Mouse (Mus musculus): ENCODE results near the gene Ost4. TPM values are rescaled to one million over a fixed set of nuclear protein-coding genes. Genes with fewer than 3 reads are reported as not detected.

Ost4 gene
- total and polyA plus RNA-seq, 3 experiments: 160 to 191 (median 161) TPM

DNA sequence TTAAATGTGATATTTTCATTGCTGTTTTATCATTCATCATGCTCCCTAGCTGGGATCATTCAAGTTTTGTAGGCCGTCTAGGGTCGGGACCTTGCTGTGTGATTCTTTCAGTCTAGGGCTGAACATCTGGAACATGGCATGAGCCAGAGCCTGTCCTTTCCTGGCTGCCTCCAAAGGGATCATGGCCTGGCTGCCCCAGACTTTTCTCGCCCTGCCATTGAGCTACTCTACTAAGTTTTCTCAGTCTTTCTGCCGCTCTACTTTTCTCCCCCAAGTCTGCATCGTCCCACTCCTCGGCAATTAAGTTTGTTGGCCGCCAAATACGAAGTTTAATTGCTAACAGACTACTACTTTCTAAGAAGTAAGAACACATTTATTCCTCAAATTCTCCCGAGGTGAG lies 38.6 kb downstream of the Ost4 start:
- Histone ChIP-seq H3K4me3 (peak overlapping the region; percentile 73), H3K79me2 (replicated peaks; ENCODE audit: control insufficient read depth, insufficient read depth, low read length) (no peaks in the 10 kb centered on the region), H3K27me3 (ENCODE audit: control insufficient read depth, insufficient read depth, low read length) (no peaks in the 10 kb centered on the region), H3K27ac (peak overlapping the region; percentile 91), H3K4me1 (ENCODE audit: control insufficient read depth, insufficient read depth, low read length) (peaks cover 3% of the 10 kb centered on the region), H3K36me3 (ENCODE audit: control insufficient read depth, insufficient read depth, low read length) (peaks cover 4% of the 10 kb centered on the region; the same call in 1 of the 2 replicates), H3K9ac (ENCODE audit: low read depth, low read length) (peak overlapping the region; percentile 46)
- DNase-seq: no peak
- 14% methylated on average over 9 of the region's 9 CpGs for WGBS
- intact Hi-C loops (cut with DNase I): loop anchor here (1.0 to 5.0 kb wide), 4 partner anchors 19 to 62 kb away; partner anchors contain the start of genes Agbl5 and Ost4
- TF ChIP-seq CTCF (IDR thresholded peaks at IDR 0.05): no peak
- TF ChIP-seq EP300 (IDR thresholded peaks at IDR 0.05; ENCODE audit: insufficient read depth, low read depth, low read length): no peak
- no peak for TF ChIP-seq POLR2A (IDR thresholded peaks at IDR 0.05; ENCODE audit: insufficient read depth, low read depth, low read length)

DNA sequence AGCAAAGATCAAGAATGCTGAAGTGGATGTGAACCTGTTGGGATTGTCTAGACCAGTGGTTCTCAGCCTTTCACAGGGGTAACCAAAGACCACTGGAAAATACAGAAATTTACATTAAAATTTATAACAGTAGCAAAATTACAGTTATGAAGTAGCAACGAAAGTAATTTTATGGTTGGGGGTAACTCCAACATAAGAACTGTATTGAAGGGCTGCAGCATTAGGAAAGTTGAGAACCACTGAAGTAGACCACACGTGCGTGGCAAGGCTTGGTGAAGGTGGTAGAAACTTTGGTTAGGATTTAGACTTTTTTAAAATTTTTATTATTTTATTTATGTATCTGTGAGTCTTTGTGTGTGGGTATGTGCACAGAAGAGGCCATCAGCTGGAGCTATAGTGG lies 39.9 kb downstream of the Ost4 start, which contains the start of gene Tmem214:
Gene Tmem214, plus strand, starts transcription at position 301 of the 400 bp plus-strand sequence.
- intact Hi-C loops (cut with DNase I): loop anchor here (2.0 to 5.0 kb wide), 4 partner anchors 39 to 60 kb away; partner anchors contain the start of gene Ost4
- Histone ChIP-seq H3K9ac (ENCODE audit: low read depth, low read length) (no peak within 1 kb of the TSS), H3K27me3 (ENCODE audit: control insufficient read depth, insufficient read depth, low read length) (no peaks in the 10 kb centered on the region), H3K36me3 (ENCODE audit: control insufficient read depth, insufficient read depth, low read length) (peaks cover 4% of the 10 kb centered on the region; the same call in 1 of the 2 replicates), H3K4me1 (ENCODE audit: control insufficient read depth, insufficient read depth, low read length) (peaks cover 3% of the 10 kb centered on the region), H3K27ac (peak within 1 kb of the TSS; percentile 91), H3K4me3 (no peak within 1 kb of the TSS), H3K79me2 (replicated peaks; ENCODE audit: control insufficient read depth, insufficient read depth, low read length) (no peaks in the 10 kb centered on the region)
- 96% methylated on average over 3 of the region's 3 CpGs for WGBS
- DNase-seq: no peak
- TF ChIP-seq POLR2A (IDR thresholded peaks at IDR 0.05; ENCODE audit: insufficient read depth, low read depth, low read length) (no peak), EP300 (IDR thresholded peaks at IDR 0.05; ENCODE audit: insufficient read depth, low read depth, low read length) (no peak), CTCF (IDR thresholded peaks at IDR 0.05) (no peak)

GRCm38 (mm10) chr5:30866871-30867270 lies 40.7 kb downstream of the Ost4 start:
- no peaks in the 10 kb centered on the region for H3K79me2 ChIP-seq (replicated peaks; ENCODE audit: control insufficient read depth, insufficient read depth, low read length)
- H3K27me3 ChIP-seq (ENCODE audit: control insufficient read depth, insufficient read depth, low read length): no peaks in the 10 kb centered on the region
- H3K4me1 ChIP-seq (ENCODE audit: control insufficient read depth, insufficient read depth, low read length): peaks cover 3% of the 10 kb centered on the region
- TF ChIP-seq POLR2A (IDR thresholded peaks at IDR 0.05; ENCODE audit: insufficient read depth, low read depth, low read length) (no peak), CTCF (IDR thresholded peaks at IDR 0.05) (no peak), EP300 (IDR thresholded peaks at IDR 0.05; ENCODE audit: insufficient read depth, low read depth, low read length) (no peak)
- intact Hi-C loops (cut with DNase I): loop anchor here (2.0 to 5.0 kb wide), 2 partner anchors 50 to 60 kb away; no protein-coding TSS in a partner anchor
- DNase-seq: no peak
- 82% methylated on average over 3 of the region's 3 CpGs for WGBS
- H3K4me3 ChIP-seq: no peak overlapping the region
- H3K27ac ChIP-seq: no peak overlapping the region
- H3K9ac ChIP-seq (ENCODE audit: low read depth, low read length): no peak overlapping the region
- peaks cover 4% of the 10 kb centered on the region; the same call in 1 of the 2 replicates for H3K36me3 ChIP-seq (ENCODE audit: control insufficient read depth, insufficient read depth, low read length)

GRCm38 (mm10) chr5:30864322-30864721 lies 43.3 kb downstream of the Ost4 start:
- 51% methylated on average over 15 of the region's 15 CpGs for WGBS
- TF ChIP-seq CTCF (IDR thresholded peaks at IDR 0.05) (no peak), POLR2A (IDR thresholded peaks at IDR 0.05; ENCODE audit: insufficient read depth, low read depth, low read length) (no peak), EP300 (IDR thresholded peaks at IDR 0.05; ENCODE audit: insufficient read depth, low read depth, low read length) (no peak)
- Histone ChIP-seq H3K79me2 (replicated peaks; ENCODE audit: control insufficient read depth, insufficient read depth, low read length) (no peaks in the 10 kb centered on the region), H3K4me1 (ENCODE audit: control insufficient read depth, insufficient read depth, low read length) (peaks cover 3% of the 10 kb centered on the region), H3K36me3 (ENCODE audit: control insufficient read depth, insufficient read depth, low read length) (no peaks in the 10 kb centered on the region), H3K27me3 (ENCODE audit: control insufficient read depth, insufficient read depth, low read length) (no peaks in the 10 kb centered on the region), H3K4me3 (no peak overlapping the region), H3K27ac (no peak overlapping the region), H3K9ac (ENCODE audit: low read depth, low read length) (no peak overlapping the region)
- intact Hi-C loops (cut with DNase I): no loop called here
- DNase-seq: peak in 1 of 2 experiments; percentile 18

DNA sequence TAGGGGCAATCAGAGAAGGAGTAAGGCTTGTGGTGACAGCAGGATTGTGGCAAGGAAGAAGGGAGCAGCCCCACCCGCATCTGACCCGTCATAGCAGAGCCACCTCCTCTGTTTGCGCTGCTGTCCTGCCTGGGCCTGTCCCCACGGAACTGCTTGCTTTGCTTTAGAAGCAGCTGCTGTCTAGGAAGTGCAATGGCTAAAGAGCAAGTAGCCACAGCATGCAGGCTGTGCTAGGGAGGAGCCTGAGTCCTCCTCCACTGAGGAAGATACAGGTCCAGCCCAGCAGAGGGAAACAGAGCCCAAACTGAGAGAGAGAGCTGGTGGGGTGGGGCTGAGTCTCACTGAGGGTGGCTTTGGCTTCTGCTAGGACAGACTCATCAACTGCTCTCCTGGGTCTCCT lies 43.7 kb downstream of the Ost4 start:
- TF ChIP-seq CTCF (IDR thresholded peaks at IDR 0.05) (peak; percentile 24), EP300 (IDR thresholded peaks at IDR 0.05; ENCODE audit: insufficient read depth, low read depth, low read length) (no peak), POLR2A (IDR thresholded peaks at IDR 0.05; ENCODE audit: insufficient read depth, low read depth, low read length) (no peak)

DNA sequence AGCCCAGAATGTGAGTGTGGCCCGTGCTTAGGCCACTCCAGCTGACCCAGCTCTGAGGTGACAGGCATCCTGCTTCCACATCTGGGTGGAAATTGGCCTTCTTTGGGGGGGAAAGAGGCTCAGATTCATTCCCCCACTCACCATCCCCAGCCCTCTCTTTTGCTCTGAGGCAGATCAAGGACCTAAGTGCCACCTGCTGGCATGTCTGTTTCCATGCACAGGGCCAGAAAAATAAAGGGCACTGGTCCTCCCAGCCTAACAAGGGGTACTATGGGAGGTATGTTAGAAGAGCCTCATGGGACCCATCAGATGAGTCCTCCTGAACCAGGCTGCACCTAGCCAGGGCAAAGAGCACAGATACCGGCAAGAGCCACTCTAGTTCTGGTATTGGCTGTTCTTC lies 51.5 kb downstream of the Ost4 start:
- WGBS: 82% methylated on average over 2 of the region's 2 CpGs
- Histone ChIP-seq H3K27me3 (ENCODE audit: control insufficient read depth, insufficient read depth, low read length) (no peaks in the 10 kb centered on the region), H3K36me3 (ENCODE audit: control insufficient read depth, insufficient read depth, low read length) (no peaks in the 10 kb centered on the region), H3K79me2 (replicated peaks; ENCODE audit: control insufficient read depth, insufficient read depth, low read length) (no peaks in the 10 kb centered on the region), H3K9ac (ENCODE audit: low read depth, low read length) (no peak overlapping the region), H3K4me3 (no peak overlapping the region), H3K4me1 (ENCODE audit: control insufficient read depth, insufficient read depth, low read length) (peaks cover 2% of the 10 kb centered on the region), H3K27ac (no peak overlapping the region)
- TF ChIP-seq CTCF (IDR thresholded peaks at IDR 0.05) (no peak), POLR2A (IDR thresholded peaks at IDR 0.05; ENCODE audit: insufficient read depth, low read depth, low read length) (no peak), EP300 (IDR thresholded peaks at IDR 0.05; ENCODE audit: insufficient read depth, low read depth, low read length) (no peak)
- intact Hi-C loops (cut with DNase I): no loop called here
- no peak for DNase-seq

More for the DNA sequence above, 43.7 kb downstream of the Ost4 start:
- Histone ChIP-seq H3K79me2 (replicated peaks; ENCODE audit: control insufficient read depth, insufficient read depth, low read length) (no peaks in the 10 kb centered on the region), H3K27me3 (ENCODE audit: control insufficient read depth, insufficient read depth, low read length) (no peaks in the 10 kb centered on the region), H3K27ac (no peak overlapping the region), H3K4me1 (ENCODE audit: control insufficient read depth, insufficient read depth, low read length) (peaks cover under 1% of the 10 kb centered on the region), H3K36me3 (ENCODE audit: control insufficient read depth, insufficient read depth, low read length) (no peaks in the 10 kb centered on the region), H3K4me3 (no peak overlapping the region), H3K9ac (ENCODE audit: low read depth, low read length) (no peak overlapping the region)
- peak in 1 of 2 experiments; percentile 46 for DNase-seq
- 52% methylated on average over 4 of the region's 4 CpGs for WGBS
- intact Hi-C loops (cut with DNase I): no loop called here

Other genes starting within 250 kb of the Ost4 start
- 10 to 100 TPM; 43.9 to 51.0 TPM for gene Cenpa, start 241.0 kb downstream of the Ost4 start, total RNA-seq (2021)
- gene Cenpa, start 241.0 kb downstream of the Ost4 start, polyA plus RNA-seq (2012; rRNA removed): 51.3 and 69.7 TPM in 2 replicates
- gene Dpysl5, start 196.2 kb downstream of the Ost4 start, total RNA-seq (2021): 1 to 10 TPM in 1 of 2 experiments, under 1 TPM in 1; 0.61 to 1.3 TPM
- gene Dpysl5, start 196.2 kb downstream of the Ost4 start, polyA plus RNA-seq (2012; rRNA removed): 0.82 and 1.1 TPM in 2 replicates
- gene Mapre3, start 93.1 kb downstream of the Ost4 start, total RNA-seq (2021): 10 to 100 TPM; 36.5 to 38.2 TPM
- gene Mapre3, start 93.1 kb downstream of the Ost4 start, polyA plus RNA-seq (2012; rRNA removed): 49.1 and 52.8 TPM in 2 replicates
- gene Tmem214, start 39.8 kb downstream of the Ost4 start, total RNA-seq (2021): 10 to 100 TPM; 34.7 to 37.5 TPM
- gene Tmem214, start 39.8 kb downstream of the Ost4 start, polyA plus RNA-seq (2012; rRNA removed): 55.3 and 55.7 TPM in 2 replicates
- 1 to 10 TPM; 4.3 to 4.8 TPM for gene Agbl5, start 19.1 kb downstream of the Ost4 start, total RNA-seq (2021)
- gene Agbl5, start 19.1 kb downstream of the Ost4 start, polyA plus RNA-seq (2012; rRNA removed): 7.8 and 8.7 TPM in 2 replicates
- 10 to 100 TPM; 21.2 to 21.3 TPM for gene Emilin1, start 5.6 kb upstream of the Ost4 start, total RNA-seq (2021)
- gene Emilin1, start 5.6 kb upstream of the Ost4 start, polyA plus RNA-seq (2012; rRNA removed): 30.6 and 31.3 TPM in 2 replicates
- 10 to 100 TPM; 22.6 to 29.6 TPM for gene Khk, start 13.6 kb upstream of the Ost4 start, total RNA-seq (2021)
- 31.8 and 40.9 TPM in 2 replicates for gene Khk, start 13.6 kb upstream of the Ost4 start, polyA plus RNA-seq (2012; rRNA removed)
- gene Cgref1, start 37.8 kb upstream of the Ost4 start, total RNA-seq (2021): under 1 TPM; 0.30 to 0.73 TPM
- gene Cgref1, start 37.8 kb upstream of the Ost4 start, polyA plus RNA-seq (2012; rRNA removed): 1.2 and 2.0 TPM in 2 replicates
- 10 to 100 TPM; 80.3 to 84.6 TPM for gene Preb, start 52.6 kb upstream of the Ost4 start, total RNA-seq (2021)
- gene Preb, start 52.6 kb upstream of the Ost4 start, polyA plus RNA-seq (2012; rRNA removed): 166 and 189 TPM in 2 replicates
- 1 to 10 TPM; 1.6 TPM for gene Tcf23, start 60.9 kb upstream of the Ost4 start, total RNA-seq (2021)
- 0.44 and 0.57 TPM in 2 replicates for gene Tcf23, start 60.9 kb upstream of the Ost4 start, polyA plus RNA-seq (2012; rRNA removed)
- gene Atraid, start 140.5 kb upstream of the Ost4 start, total RNA-seq (2021): 10 to 100 TPM; 44.2 to 45.6 TPM
- 100 and 115 TPM in 2 replicates for gene Atraid, start 140.5 kb upstream of the Ost4 start, polyA plus RNA-seq (2012; rRNA removed)
- gene Slc5a6, start 141.1 kb upstream of the Ost4 start, total RNA-seq (2021): 10 to 100 TPM; 11.8 to 13.2 TPM
- 25.5 and 29.1 TPM in 2 replicates for gene Slc5a6, start 141.1 kb upstream of the Ost4 start, polyA plus RNA-seq (2012; rRNA removed)
- gene Cad, start 147.0 kb upstream of the Ost4 start, total RNA-seq (2021): 10 to 100 TPM; 11.0 to 14.0 TPM
- 18.5 TPM in 2 replicates for gene Cad, start 147.0 kb upstream of the Ost4 start, polyA plus RNA-seq (2012; rRNA removed)
- not detected for gene Dnajc5g, start 198.5 kb upstream of the Ost4 start, total RNA-seq (2021)
- gene Dnajc5g, start 198.5 kb upstream of the Ost4 start, polyA plus RNA-seq (2012; rRNA removed): not detected in 2 replicates
- under 1 TPM in 1 of 2 experiments, not detected in 1; 0.29 TPM for gene Slc30a3, start 200.4 kb upstream of the Ost4 start, total RNA-seq (2021)
- gene Slc30a3, start 200.4 kb upstream of the Ost4 start, polyA plus RNA-seq (2012; rRNA removed): 0.26 and 0.47 TPM in 2 replicates
- gene Trim54, start 208.9 kb upstream of the Ost4 start, total RNA-seq (2021): 100 to 1,000 TPM; 250 to 368 TPM
- 186 and 219 TPM in 2 replicates for gene Trim54, start 208.9 kb upstream of the Ost4 start, polyA plus RNA-seq (2012; rRNA removed)
- not detected for gene Ucn, start 231.0 kb upstream of the Ost4 start, total RNA-seq (2021)
- gene Ucn, start 231.0 kb upstream of the Ost4 start, polyA plus RNA-seq (2012; rRNA removed): not detected in 2 replicates
- gene Mpv17, start 246.5 kb upstream of the Ost4 start, total RNA-seq (2021): 10 to 100 TPM; 46.8 to 50.6 TPM
- 183 and 278 TPM in 2 replicates for gene Mpv17, start 246.5 kb upstream of the Ost4 start, polyA plus RNA-seq (2012; rRNA removed)

Measured in heart, adult 2 months (tissue).